Mouse (Mus musculus) macrophage (primary cell): ENCODE data around the gene Atp8a2. TPM values are rescaled to one million over a fixed set of nuclear protein-coding genes. Genes with fewer than 3 reads are reported as not detected.

Source experiments
- H3K27ac ChIP-seq: fragments of 350-480 bp; formaldehyde crosslinking; 2 replicates; pipeline ENCODE4 v1.9.0; 2021
- H3K36me3 ChIP-seq: fragments of 350-480 bp; formaldehyde crosslinking; 2 replicates; pipeline ENCODE4 v1.9.0; 2021; ENCODE audit errors: inconsistent target
- H3K4me3 ChIP-seq: fragments of 350-480 bp; formaldehyde crosslinking; 2 replicates; pipeline ENCODE4 v1.9.0; 2021; ENCODE audit errors: inconsistent target
- H3K79me2 ChIP-seq: fragments of 350-480 bp; formaldehyde crosslinking; 2 replicates; pipeline ENCODE4 v1.9.0; 2021; ENCODE audit errors: inconsistent target
- WGBS: methylation state at CpG from one replicate; pipeline ENCODE4 v1.1.7; 2026; ENCODE audit warnings: inconsistent platforms; ENCODE audit not compliant: missing documents; 5-methylcytosine and 5-hydroxymethylcytosine counted together
- polyA plus RNA-seq: library from polyadenylated mRNA; stranded (reverse); fragments of 250-400 nt; gene quantifications from 3 replicates; pipeline ENCODE4 v1.2.4, GENCODE M21; 2018; ENCODE audit warnings: inconsistent platforms

Atp8a2 gene
- polyA plus RNA-seq, 1 experiment from 2014 or later, result 0.07 TPM

DNA sequence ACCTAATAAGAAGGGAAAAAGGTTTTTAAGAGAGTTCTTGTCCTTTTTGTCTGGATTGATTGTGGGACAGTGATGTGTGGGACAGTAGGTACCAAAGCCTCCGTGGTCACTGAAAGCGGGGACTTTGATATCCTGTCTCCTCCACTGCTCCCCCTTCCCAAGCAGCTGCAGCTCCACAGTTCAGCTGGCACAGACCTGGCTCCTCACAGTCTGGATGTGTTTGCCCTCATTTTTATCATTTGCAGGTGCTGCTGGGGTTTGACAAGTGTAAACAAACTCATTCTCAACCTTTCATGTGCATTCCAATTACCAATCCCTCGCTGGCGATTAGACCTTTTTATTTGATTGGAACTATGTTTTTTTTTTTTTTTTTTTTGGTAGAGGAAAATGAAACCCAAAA, 390.8 kb downstream of the Atp8a2 start:
- Histone ChIP-seq H3K79me2 (no peaks in the 10 kb centered on the region), H3K4me3 (no peak overlapping the region), H3K27ac (no peak overlapping the region), H3K36me3 (no peaks in the 10 kb centered on the region)
- WGBS, result 68% methylated on average over 3 of the region's 4 CpGs

DNA sequence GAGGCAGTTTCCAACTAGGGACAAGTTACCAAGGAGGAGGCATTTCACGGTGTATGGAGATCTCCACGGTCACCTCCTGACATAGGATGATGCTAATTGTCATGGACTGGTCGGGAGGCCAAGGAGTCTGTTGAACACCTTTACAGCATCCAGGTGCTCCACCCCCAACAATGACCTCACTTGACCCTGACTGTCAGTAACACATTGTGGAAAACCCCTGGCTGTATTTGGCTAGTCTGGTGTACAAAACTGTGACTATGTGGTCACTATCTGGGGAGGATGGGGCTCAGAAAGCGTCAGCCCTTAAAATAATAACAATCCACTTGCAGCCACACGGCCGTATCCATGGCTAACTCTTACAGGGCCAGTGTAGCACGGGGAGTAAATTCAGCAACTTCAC, 391.3 kb downstream of the Atp8a2 start:
- Histone ChIP-seq H3K36me3 (no peaks in the 10 kb centered on the region), H3K4me3 (no peak overlapping the region), H3K79me2 (no peaks in the 10 kb centered on the region), H3K27ac (no peak overlapping the region)
- WGBS, result 93% methylated on average over 7 of the region's 7 CpGs

DNA sequence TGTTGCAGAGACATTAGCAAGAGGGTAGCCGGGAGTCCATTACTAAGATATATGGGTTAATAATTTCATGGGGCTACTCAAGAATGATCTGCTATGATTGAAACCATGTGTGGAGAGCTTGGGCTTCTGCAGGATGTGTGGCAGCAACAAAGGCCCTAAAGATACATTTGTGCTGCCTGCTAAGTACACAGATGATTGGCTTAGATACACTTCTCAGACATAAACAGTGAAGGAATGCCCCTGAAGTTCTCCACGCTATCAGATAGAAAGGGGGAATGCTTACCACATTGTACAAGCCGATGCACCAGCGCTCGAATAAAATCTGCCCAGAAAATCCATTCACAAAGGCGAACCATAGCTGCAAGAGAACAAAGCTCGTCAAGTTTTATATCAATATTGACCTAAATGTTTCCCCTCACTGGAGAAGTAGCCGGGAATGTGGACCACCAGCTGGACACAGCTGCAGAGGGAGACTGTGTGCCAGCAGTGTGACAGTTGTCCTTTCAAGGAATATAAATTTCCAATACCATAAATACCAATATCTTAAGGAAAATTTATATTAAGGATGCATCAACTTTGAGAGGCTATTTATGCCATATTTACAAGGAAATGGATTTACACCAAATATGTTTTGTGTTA, 394.9 kb downstream of the Atp8a2 start:
- H3K27ac ChIP-seq, result no peak overlapping the region
- no peaks in the 10 kb centered on the region for H3K36me3 ChIP-seq
- no peak overlapping the region for H3K4me3 ChIP-seq
- 87% methylated on average over 8 of the region's 8 CpGs for WGBS
- no peaks in the 10 kb centered on the region for H3K79me2 ChIP-seq

DNA sequence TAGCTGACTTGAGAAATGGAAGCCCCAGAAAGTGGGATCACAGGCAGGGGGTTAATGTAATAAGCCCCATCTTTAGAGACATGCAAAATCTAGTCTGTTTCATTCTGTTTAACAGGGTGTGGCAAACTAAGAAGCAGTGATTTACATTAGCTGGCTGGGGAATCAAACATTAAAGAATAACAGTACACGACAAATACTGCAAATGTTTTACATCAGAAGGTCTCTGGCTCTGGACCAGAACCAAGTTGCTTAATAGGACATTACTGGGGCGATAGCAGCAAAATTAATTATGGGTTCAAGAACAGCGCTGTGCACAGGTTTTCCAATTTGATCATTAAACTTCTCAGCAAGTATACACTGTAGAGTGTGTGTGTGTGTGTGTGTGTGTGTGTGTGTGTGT, 397.5 kb downstream of the Atp8a2 start:
- WGBS, result 93% methylated on average over 3 of the region's 3 CpGs
- H3K36me3 ChIP-seq, result no peaks in the 10 kb centered on the region
- H3K4me3 ChIP-seq, result no peak overlapping the region
- H3K27ac ChIP-seq, result no peak overlapping the region
- H3K79me2 ChIP-seq, result no peaks in the 10 kb centered on the region

DNA sequence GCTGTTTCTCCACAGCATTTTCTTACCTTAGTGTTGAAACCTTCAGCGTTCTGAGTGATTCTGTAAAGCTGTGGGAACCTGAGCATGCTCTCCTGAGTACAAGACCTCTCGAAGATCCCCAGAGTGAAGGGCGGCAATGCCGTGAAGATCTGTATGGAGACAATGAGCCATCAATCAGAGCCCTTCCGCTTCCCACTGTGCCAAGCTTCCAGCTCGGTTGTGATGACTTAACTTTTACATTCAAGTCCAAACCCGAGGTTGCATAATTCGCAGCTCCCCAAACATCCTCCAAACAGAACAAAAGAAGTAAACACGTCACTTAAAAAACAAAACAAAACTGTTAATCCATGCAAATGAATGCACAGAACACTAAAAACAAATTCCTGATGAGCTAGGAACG, 403.1 kb downstream of the Atp8a2 start:
- no peak overlapping the region for H3K27ac ChIP-seq
- no peaks in the 10 kb centered on the region for H3K79me2 ChIP-seq
- no peaks in the 10 kb centered on the region for H3K36me3 ChIP-seq
- no peak overlapping the region for H3K4me3 ChIP-seq
- 87% methylated on average over 10 of the region's 10 CpGs for WGBS

DNA sequence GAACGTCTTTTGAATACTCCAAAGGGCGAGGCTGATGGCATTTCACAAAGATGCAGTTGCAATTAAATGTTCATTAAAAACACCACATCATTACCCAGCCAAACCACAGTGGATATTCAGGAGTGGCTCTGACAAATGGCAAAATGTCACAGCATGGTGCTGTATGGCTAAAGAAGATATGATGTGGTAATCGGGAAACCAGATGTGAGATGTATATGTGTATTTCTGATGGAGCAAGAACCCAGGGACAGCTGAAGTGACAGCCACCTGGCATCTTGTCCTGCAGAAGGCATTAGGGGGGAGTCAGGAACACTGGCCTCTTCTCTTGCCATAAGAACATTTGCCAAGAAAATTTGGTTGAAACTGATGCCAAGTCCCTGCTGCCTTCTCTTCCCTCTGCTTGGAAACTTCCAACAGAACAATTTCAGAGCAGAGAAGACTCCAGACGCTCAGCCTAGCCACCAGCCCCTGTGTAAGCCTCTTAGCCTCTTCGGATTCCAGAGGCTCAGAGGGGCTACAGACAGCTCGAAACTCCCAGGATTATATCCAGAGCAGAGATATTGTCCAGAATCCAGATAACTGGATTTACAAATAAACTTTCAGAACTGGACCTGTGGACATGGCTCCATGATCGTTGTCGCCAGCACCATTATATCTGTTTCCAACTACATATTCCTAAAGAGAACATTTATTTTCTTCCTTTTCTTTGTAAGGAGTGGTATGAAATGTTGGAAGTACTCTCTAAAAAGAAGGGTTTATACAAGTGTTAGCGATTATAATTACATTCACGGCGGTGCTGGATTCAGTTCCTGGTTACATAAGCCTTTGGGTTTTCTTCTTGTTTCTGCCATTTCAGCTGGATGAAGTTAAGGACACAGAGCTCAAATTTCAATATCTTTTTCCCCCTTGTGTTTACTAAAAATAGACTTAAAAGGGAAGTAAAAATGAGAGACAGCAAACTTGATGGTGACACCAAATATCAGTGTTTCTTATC, 413.3 kb downstream of the Atp8a2 start:
- Histone ChIP-seq H3K79me2 (no peaks in the 10 kb centered on the region), H3K36me3 (no peaks in the 10 kb centered on the region), H3K4me3 (no peak overlapping the region), H3K27ac (no peak overlapping the region)
- WGBS, result 79% methylated on average over 11 of the region's 11 CpGs

DNA sequence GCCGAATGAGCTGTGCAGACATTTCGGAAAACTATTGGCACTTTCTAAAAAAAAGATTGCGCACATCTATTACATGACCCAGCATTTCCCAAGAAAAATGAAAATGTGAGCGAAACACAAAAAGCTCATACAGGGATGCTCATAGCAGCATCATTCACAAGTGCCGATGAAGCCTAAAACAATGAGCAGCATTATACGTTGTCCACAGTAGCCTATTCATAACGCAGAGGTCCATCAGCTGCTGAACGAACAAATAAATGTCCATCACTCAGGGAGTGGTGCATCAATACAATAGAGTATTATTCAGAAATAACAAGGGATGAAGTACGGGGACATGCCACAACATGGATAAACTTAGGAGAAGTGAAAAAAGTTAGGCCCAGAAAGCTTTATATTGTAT, 416.6 kb downstream of the Atp8a2 start:
- Histone ChIP-seq H3K36me3 (no peaks in the 10 kb centered on the region), H3K4me3 (no peak overlapping the region), H3K27ac (no peak overlapping the region), H3K79me2 (no peaks in the 10 kb centered on the region)
- 94% methylated on average over 8 of the region's 9 CpGs for WGBS

DNA sequence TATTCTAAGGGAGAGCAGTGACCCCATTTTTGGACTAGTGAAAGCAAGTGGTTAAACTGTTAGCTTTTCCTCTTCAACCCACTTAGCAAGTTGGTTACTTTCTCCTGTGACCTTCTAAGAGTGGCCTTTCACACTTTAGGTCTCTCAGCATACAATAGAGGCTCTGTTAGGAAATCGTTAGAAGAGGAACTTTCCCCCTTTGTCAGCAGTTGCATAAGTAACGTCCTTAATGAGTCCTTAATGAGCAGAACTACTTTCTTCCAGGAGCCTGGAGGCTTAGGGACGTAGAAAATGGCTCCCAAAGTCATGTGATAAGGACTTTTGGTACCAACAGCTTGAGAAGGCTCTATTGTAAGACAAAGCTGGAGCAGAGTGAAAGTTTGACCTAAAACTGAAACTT, 434.8 kb downstream of the Atp8a2 start:
- Histone ChIP-seq H3K27ac (no peak overlapping the region), H3K79me2 (no peaks in the 10 kb centered on the region), H3K36me3 (no peaks in the 10 kb centered on the region), H3K4me3 (no peak overlapping the region)
- WGBS, result 7% methylated on average over 3 of the region's 3 CpGs

DNA sequence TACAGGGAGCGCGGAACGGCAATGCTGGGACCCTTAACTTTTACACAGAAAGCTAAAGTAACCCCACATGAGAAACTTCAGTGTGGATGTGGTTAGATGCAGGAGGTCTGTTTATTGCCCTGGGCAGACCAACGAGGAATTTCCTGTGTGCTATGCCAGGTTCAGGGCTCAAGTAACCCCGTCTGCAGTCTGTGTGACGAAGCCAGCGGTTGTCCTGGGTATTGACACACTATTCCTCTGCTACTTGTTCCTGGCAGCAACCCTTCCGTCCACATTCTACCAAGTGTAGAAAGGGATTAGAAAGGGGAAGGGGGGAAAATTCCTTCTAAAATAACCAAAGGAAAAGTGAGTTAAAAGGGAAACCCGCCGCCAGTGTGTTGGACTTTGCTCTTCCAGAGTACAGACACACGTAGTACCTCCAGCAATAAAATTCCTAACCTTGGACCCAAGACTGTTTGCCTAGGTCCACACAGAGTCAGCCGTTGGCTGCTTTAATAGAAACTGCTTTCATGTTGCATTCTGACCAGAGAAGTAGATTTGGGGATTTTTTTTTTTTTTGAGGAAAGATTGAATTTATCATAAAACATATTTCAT, 437.0 kb downstream of the Atp8a2 start:
- Histone ChIP-seq H3K4me3 (no peak overlapping the region), H3K36me3 (no peaks in the 10 kb centered on the region), H3K27ac (no peak overlapping the region), H3K79me2 (no peaks in the 10 kb centered on the region)
- 53% methylated on average over 12 of the region's 12 CpGs for WGBS

DNA sequence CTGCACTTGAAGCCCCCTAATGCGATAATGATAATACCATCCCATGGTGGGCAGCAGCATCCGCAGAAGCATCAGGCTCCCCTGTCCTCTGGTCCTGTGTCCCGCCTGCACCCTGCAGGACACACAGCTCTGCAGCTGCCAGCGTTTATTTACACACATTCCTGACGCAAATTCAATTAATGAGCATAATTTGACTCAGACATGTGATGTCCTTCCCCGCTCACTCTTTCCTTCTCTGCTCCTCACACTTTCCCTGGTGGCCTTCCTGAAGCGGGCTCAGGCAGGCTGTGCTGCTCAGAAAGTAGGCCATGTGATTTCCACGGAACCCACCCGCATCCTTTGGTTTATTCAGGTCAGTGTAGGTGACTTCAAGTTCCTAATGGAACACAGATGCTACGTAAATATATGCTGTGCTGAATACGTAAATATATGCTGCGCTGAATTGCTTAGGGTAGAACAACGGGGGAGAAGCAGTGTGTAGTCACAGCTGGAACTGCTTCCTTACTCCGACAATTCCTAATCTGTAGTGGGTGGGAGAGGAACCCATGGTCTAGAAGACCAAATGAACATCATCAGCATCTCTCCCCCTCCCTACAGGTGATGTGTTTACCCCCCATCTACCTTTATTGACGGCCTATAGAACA, 437.7 kb downstream of the Atp8a2 start:
- no peaks in the 10 kb centered on the region for H3K36me3 ChIP-seq
- 89% methylated on average over 13 of the region's 15 CpGs for WGBS
- no peaks in the 10 kb centered on the region for H3K79me2 ChIP-seq
- H3K27ac ChIP-seq, result no peak overlapping the region
- no peak overlapping the region for H3K4me3 ChIP-seq

DNA sequence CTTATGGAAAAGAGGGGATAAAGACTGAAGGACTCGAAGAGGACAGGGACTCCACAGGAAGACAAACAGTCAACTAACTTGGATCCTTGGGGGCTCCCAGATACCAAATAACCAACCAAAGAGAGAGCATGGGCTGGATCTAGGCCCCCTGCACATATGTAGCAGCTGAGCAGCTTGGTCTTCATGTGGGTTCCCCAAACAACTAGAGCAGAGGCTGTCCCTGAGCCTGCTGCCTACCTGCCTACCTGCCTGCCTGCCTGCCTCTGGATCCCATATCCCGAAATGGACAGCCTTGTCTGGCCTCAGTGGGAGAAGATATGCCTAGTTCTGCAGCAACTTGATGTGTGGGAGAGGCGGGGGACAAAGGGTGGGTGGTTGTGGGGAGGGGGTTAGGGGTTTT, 444.6 kb downstream of the Atp8a2 start:
- Histone ChIP-seq H3K79me2 (no peaks in the 10 kb centered on the region), H3K27ac (no peak overlapping the region), H3K4me3 (no peak overlapping the region), H3K36me3 (no peaks in the 10 kb centered on the region)
- WGBS, result 92% methylated on average over 3 of the region's 3 CpGs

DNA sequence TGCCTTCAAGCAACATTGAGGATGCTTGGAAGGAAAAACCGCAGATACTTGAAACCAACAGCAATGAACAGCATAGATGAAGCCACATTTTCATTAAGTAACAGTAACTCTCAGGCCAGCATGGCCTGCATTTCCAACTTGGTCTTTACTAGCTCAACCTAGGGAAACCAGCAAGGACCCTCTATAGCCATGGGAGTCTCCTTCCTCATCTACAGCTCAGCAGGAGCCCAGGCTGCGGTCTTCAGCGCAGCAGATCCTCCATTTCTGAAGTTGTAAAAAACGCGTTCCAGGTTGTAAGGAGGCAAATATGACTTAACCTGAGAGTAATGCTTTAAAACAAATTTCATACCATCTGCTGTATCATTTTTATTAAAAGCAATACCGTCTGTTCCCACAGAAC, 447.0 kb downstream of the Atp8a2 start:
- Histone ChIP-seq H3K36me3 (no peaks in the 10 kb centered on the region), H3K4me3 (no peak overlapping the region), H3K27ac (no peak overlapping the region), H3K79me2 (no peaks in the 10 kb centered on the region)
- WGBS, result 95% methylated on average over 6 of the region's 6 CpGs

DNA sequence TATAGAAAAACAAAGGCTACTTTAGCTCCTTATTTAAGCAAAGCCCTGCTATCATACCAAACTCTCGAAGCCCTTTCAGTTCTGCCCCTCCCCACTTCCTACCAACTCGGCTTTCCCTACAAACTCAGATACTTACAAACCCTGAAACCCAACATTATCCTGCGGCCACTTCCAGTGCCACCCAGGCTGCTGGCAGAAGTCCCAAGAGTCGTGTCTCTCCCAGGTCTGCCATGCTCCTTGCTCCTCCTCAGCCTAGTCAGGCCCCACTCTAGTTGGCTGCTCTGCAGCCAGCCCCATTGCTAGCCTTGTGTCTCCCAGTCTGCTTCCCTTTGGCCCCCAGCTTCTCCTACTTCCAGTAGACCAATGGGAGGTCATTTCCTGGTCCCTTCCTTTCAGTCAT, 451.3 kb downstream of the Atp8a2 start:
- Histone ChIP-seq H3K27ac (no peak overlapping the region), H3K79me2 (no peaks in the 10 kb centered on the region), H3K36me3 (no peaks in the 10 kb centered on the region), H3K4me3 (no peak overlapping the region)
- 84% methylated on average over 4 of the region's 4 CpGs for WGBS

DNA sequence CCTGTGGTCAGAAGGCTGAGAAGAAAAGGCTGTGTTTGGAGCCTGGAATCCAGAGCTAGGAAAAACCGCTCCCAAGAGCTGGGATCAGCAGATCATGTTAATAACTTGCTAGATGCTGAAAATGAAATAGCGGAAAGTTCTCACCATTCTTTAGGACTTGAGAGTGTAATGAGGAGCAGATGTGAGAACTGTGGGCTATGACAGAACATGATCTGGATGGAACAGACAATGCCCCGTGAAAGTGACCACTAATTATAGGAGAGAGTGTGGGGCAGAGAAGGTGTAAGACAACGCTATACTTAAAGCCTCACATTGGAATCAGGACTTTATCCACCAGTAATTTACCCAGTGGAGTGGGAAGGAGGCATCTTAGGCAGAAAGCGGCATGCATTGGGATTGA, 455.2 kb downstream of the Atp8a2 start:
- WGBS, result 96% methylated on average over 5 of the region's 5 CpGs
- H3K27ac ChIP-seq, result no peak overlapping the region
- H3K36me3 ChIP-seq, result no peaks in the 10 kb centered on the region
- no peaks in the 10 kb centered on the region for H3K79me2 ChIP-seq
- H3K4me3 ChIP-seq, result no peak overlapping the region

DNA sequence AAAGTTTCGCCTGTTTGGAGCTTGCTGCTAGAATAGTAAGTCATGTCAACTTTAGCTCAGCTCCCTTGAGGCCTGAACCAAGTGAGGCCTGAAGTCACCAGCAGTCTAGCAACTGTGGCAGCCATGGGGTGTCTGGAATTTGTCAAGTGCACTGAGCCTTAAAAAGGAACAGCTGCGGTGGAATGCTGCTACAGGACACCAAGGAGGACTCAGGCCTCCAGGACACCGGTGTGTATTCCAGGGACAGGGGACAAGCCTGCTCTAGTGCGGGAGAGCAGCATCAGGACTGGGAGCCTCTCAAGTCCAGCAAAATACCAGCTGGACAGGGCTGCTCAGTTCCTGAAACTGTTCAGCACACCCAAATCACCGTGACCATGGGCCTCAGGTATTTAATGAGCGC, 457.5 kb downstream of the Atp8a2 start:
- 87% methylated on average over 6 of the region's 6 CpGs for WGBS
- Histone ChIP-seq H3K36me3 (no peaks in the 10 kb centered on the region), H3K79me2 (no peaks in the 10 kb centered on the region), H3K27ac (no peak overlapping the region), H3K4me3 (no peak overlapping the region)
